Mouse (Mus musculus): ENCODE results near the gene Spag8. TPM values are rescaled to one million over a fixed set of nuclear protein-coding genes. Genes with fewer than 3 reads are reported as not detected.

Gene Spag8
- polyA plus RNA-seq, 1 experiment = 0.97 TPM

- no peaks in the 10 kb centered on the region for H3K27me3 ChIP-seq (ENCODE audit: control insufficient read depth, insufficient read depth, low read length, poor library complexity, severe bottlenecking)
- TF ChIP-seq POLR2A (IDR thresholded peaks at IDR 0.05; ENCODE audit: insufficient read depth, low read length) = no peak
- TF ChIP-seq CTCF (IDR thresholded peaks at IDR 0.05; ENCODE audit: low read depth, low read length) = no peak
- TF ChIP-seq EP300 (IDR thresholded peaks at IDR 0.05; ENCODE audit: insufficient read depth, low read depth, low read length) = no peak
- H3K36me3 ChIP-seq (ENCODE audit: control insufficient read depth, insufficient read depth, low read length, poor library complexity, severe bottlenecking) = no peaks in the 10 kb centered on the region
These were observed 33.1 kb downstream of the Spag8 start for GRCm38 (mm10) chr4:43620146-43620778.

GRCm38 (mm10) chr4:43613060-43613730 lies 40.2 kb downstream of the Spag8 start:
- H3K4me3 ChIP-seq (ENCODE audit: low read depth, low read length) = no peak overlapping the region
- no peak overlapping the region for H3K9ac ChIP-seq (ENCODE audit: low read depth, poor library complexity, severe bottlenecking)
- H3K4me1 ChIP-seq (ENCODE audit: control insufficient read depth, insufficient read depth, low read length) = no peaks in the 10 kb centered on the region
- no peaks in the 10 kb centered on the region; the same call in 1 of the 2 replicates for H3K27me3 ChIP-seq (ENCODE audit: control insufficient read depth, insufficient read depth, low read length, poor library complexity, severe bottlenecking)
- no peaks in the 10 kb centered on the region for H3K9me3 ChIP-seq (replicated peaks; ENCODE audit: control insufficient read depth, insufficient read depth, low read length, poor library complexity, severe bottlenecking)
- TF ChIP-seq CTCF (IDR thresholded peaks at IDR 0.05; ENCODE audit: low read depth, low read length) (no peak), EP300 (IDR thresholded peaks at IDR 0.05; ENCODE audit: insufficient read depth, low read depth, low read length) (no peak), POLR2A (IDR thresholded peaks at IDR 0.05; ENCODE audit: insufficient read depth, low read length) (no peak)
- no peaks in the 10 kb centered on the region for H3K36me3 ChIP-seq (ENCODE audit: control insufficient read depth, insufficient read depth, low read length, poor library complexity, severe bottlenecking)
- no peak overlapping the region for H3K27ac ChIP-seq (ENCODE audit: insufficient read depth, low read length)

More at GRCm38 (mm10) chr4:43620146-43620778, 33.1 kb downstream of the Spag8 start:
- H3K4me1 ChIP-seq (ENCODE audit: control insufficient read depth, insufficient read depth, low read length) = no peaks in the 10 kb centered on the region
- peaks cover 5% of the 10 kb centered on the region for H3K9me3 ChIP-seq (replicated peaks; ENCODE audit: control insufficient read depth, insufficient read depth, low read length, poor library complexity, severe bottlenecking)
- H3K9ac ChIP-seq (ENCODE audit: low read depth, poor library complexity, severe bottlenecking) = no peak overlapping the region
- H3K4me3 ChIP-seq (ENCODE audit: low read depth, low read length) = no peak overlapping the region
- no peak overlapping the region for H3K27ac ChIP-seq (ENCODE audit: insufficient read depth, low read length)

GRCm38 (mm10) chr4:43612534-43612933 lies 40.9 kb downstream of the Spag8 start:
- Histone ChIP-seq H3K9ac (ENCODE audit: low read depth, poor library complexity, severe bottlenecking) (no peak overlapping the region), H3K4me1 (ENCODE audit: control insufficient read depth, insufficient read depth, low read length) (no peaks in the 10 kb centered on the region), H3K27me3 (ENCODE audit: control insufficient read depth, insufficient read depth, low read length, poor library complexity, severe bottlenecking) (no peaks in the 10 kb centered on the region; the same call in 1 of the 2 replicates), H3K36me3 (ENCODE audit: control insufficient read depth, insufficient read depth, low read length, poor library complexity, severe bottlenecking) (no peaks in the 10 kb centered on the region), H3K9me3 (replicated peaks; ENCODE audit: control insufficient read depth, insufficient read depth, low read length, poor library complexity, severe bottlenecking) (no peaks in the 10 kb centered on the region), H3K4me3 (ENCODE audit: low read depth, low read length) (no peak overlapping the region), H3K27ac (ENCODE audit: insufficient read depth, low read length) (no peak overlapping the region)
- TF ChIP-seq POLR2A (IDR thresholded peaks at IDR 0.05; ENCODE audit: insufficient read depth, low read length) = no peak
- TF ChIP-seq CTCF (IDR thresholded peaks at IDR 0.05; ENCODE audit: low read depth, low read length) = no peak
- TF ChIP-seq EP300 (IDR thresholded peaks at IDR 0.05; ENCODE audit: insufficient read depth, low read depth, low read length) = no peak

DNA sequence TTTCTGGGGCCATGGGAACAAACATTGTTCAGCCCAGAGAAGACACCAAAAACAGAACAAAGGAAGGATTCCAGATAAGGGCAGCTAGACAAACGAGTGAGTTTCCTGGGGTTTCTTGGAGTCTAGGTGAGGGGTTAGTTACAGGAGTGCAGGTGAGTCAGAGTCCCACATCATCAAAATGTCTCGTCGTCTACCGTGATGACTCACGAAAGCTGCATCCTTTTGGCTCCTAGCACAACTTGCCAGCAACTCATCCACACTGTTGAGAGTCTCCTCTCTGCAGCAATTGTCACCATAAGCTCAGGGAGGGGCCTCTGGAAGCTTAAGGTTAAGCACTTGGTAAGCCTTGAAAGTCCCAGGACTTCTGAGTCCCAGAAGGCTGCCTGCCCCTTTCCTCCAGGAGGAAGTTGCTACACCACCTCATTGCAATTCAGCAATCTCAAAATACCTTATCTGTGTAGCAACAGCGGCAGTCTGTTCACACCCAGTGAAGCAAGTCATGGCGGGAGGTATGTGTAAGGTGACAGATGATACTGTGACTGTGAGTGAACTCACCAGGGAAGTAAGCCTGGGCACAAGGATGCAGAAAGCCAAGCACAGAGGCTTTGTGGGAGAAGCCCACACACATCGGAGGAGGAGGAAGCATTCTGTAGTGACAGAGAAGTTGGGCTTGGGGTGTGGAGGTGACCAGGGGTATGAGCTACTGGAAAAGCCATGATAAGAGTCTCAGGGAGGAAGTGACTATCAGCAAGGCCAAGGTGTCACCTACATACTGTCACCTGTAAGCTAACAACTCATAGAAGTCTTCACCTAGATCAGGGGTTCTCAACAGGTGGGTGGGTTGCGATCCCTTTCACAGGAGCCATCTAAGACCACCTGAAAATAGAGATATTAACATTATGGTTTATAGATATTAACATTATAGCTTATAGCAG lies 48.4 kb downstream of the Spag8 start:
- Histone ChIP-seq H3K27ac (ENCODE audit: insufficient read depth, low read length) (no peak overlapping the region), H3K36me3 (ENCODE audit: control insufficient read depth, insufficient read depth, low read length, poor library complexity, severe bottlenecking) (no peaks in the 10 kb centered on the region), H3K27me3 (ENCODE audit: control insufficient read depth, insufficient read depth, low read length, poor library complexity, severe bottlenecking) (no peaks in the 10 kb centered on the region), H3K9ac (ENCODE audit: low read depth, poor library complexity, severe bottlenecking) (no peak overlapping the region), H3K4me3 (ENCODE audit: low read depth, low read length) (no peak overlapping the region), H3K4me1 (ENCODE audit: control insufficient read depth, insufficient read depth, low read length) (no peaks in the 10 kb centered on the region), H3K9me3 (replicated peaks; ENCODE audit: control insufficient read depth, insufficient read depth, low read length, poor library complexity, severe bottlenecking) (no peaks in the 10 kb centered on the region)
- TF ChIP-seq POLR2A (IDR thresholded peaks at IDR 0.05; ENCODE audit: insufficient read depth, low read length) (no peak), EP300 (IDR thresholded peaks at IDR 0.05; ENCODE audit: insufficient read depth, low read depth, low read length) (no peak), CTCF (IDR thresholded peaks at IDR 0.05; ENCODE audit: low read depth, low read length) (no peak)

DNA sequence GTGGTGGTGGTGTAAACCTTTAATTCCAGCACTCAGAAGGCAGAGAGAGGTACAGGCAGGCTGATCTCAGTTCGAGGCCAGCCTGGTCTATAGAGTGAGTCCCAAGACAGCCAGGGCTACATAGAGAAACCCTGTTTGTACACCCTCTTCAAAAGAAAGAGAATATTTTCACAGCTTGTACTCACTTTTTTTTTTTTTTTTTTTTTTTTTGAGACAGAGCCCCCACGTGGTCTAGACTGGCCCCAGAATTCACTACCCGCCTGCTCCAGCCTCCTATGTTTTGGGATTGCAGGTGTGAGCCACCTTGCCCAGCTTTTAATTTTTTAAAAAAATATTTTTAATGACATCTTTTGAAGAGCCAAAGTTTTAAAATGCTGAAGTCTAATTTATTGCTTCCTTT lies 49.3 kb downstream of the Spag8 start:
- H3K9me3 ChIP-seq (replicated peaks; ENCODE audit: control insufficient read depth, insufficient read depth, low read length, poor library complexity, severe bottlenecking) = no peaks in the 10 kb centered on the region
- no peak for TF ChIP-seq EP300 (IDR thresholded peaks at IDR 0.05; ENCODE audit: insufficient read depth, low read depth, low read length)
- no peak for TF ChIP-seq CTCF (IDR thresholded peaks at IDR 0.05; ENCODE audit: low read depth, low read length)
- TF ChIP-seq POLR2A (IDR thresholded peaks at IDR 0.05; ENCODE audit: insufficient read depth, low read length) = no peak
- H3K27me3 ChIP-seq (ENCODE audit: control insufficient read depth, insufficient read depth, low read length, poor library complexity, severe bottlenecking) = no peaks in the 10 kb centered on the region
- H3K4me3 ChIP-seq (ENCODE audit: low read depth, low read length) = no peak overlapping the region
- H3K27ac ChIP-seq (ENCODE audit: insufficient read depth, low read length) = no peak overlapping the region
- H3K36me3 ChIP-seq (ENCODE audit: control insufficient read depth, insufficient read depth, low read length, poor library complexity, severe bottlenecking) = no peaks in the 10 kb centered on the region
- H3K4me1 ChIP-seq (ENCODE audit: control insufficient read depth, insufficient read depth, low read length) = no peaks in the 10 kb centered on the region
- H3K9ac ChIP-seq (ENCODE audit: low read depth, poor library complexity, severe bottlenecking) = no peak overlapping the region

Other genes with a start within 250 kb of the Spag8 start
- gene Fam166b, start 224.5 kb downstream of the Spag8 start, polyA plus RNA-seq (2011; ENCODE audit: insufficient read depth, insufficient read length, low read depth, missing spikeins) = 2.1 and 2.4 TPM in 2 replicates
- 12.6 and 14.9 TPM in 2 replicates for gene Tesk1, start 211.7 kb downstream of the Spag8 start, polyA plus RNA-seq (2011; ENCODE audit: insufficient read depth, insufficient read length, low read depth, missing spikeins)
- gene Cd72, start 199.0 kb downstream of the Spag8 start, polyA plus RNA-seq (2011; ENCODE audit: insufficient read depth, insufficient read length, low read depth, missing spikeins) = not detected in 2 replicates
- not detected in 2 replicates for gene Sit1, start 169.9 kb downstream of the Spag8 start, polyA plus RNA-seq (2011; ENCODE audit: insufficient read depth, insufficient read length, low read depth, missing spikeins)
- gene Ccdc107, start 160.7 kb downstream of the Spag8 start, polyA plus RNA-seq (2011; ENCODE audit: insufficient read depth, insufficient read length, low read depth, missing spikeins) = 16.5 and 17.8 TPM in 2 replicates
- 33.1 and 40.8 TPM in 2 replicates for gene Arhgef39, start 153.9 kb downstream of the Spag8 start, polyA plus RNA-seq (2011; ENCODE audit: insufficient read depth, insufficient read length, low read depth, missing spikeins)
- gene Car9, start 146.6 kb downstream of the Spag8 start, polyA plus RNA-seq (2011; ENCODE audit: insufficient read depth, insufficient read length, low read depth, missing spikeins) = 0.61 and 0.75 TPM in 2 replicates
- 81.8 and 86.0 TPM in 2 replicates for gene Tpm2, start 129.8 kb downstream of the Spag8 start, polyA plus RNA-seq (2011; ENCODE audit: insufficient read depth, insufficient read length, low read depth, missing spikeins)
- 24.0 and 24.4 TPM in 2 replicates for gene Creb3, start 91.3 kb downstream of the Spag8 start, polyA plus RNA-seq (2011; ENCODE audit: insufficient read depth, insufficient read length, low read depth, missing spikeins)
- gene Tln1, start 90.9 kb downstream of the Spag8 start, polyA plus RNA-seq (2011; ENCODE audit: insufficient read depth, insufficient read length, low read depth, missing spikeins) = 92.5 and 97.2 TPM in 2 replicates
- gene Rgp1, start 74.9 kb downstream of the Spag8 start, polyA plus RNA-seq (2011; ENCODE audit: insufficient read depth, insufficient read length, low read depth, missing spikeins) = 27.9 and 30.9 TPM in 2 replicates
- gene Gba2, start 74.7 kb downstream of the Spag8 start, polyA plus RNA-seq (2011; ENCODE audit: insufficient read depth, insufficient read length, low read depth, missing spikeins) = 6.6 and 8.9 TPM in 2 replicates
- gene Msmp, start 69.1 kb downstream of the Spag8 start, polyA plus RNA-seq (2011; ENCODE audit: insufficient read depth, insufficient read length, low read depth, missing spikeins) = not detected in 2 replicates
- gene Npr2, start 21.7 kb downstream of the Spag8 start, polyA plus RNA-seq (2011; ENCODE audit: insufficient read depth, insufficient read length, low read depth, missing spikeins) = 3.1 and 5.1 TPM in 2 replicates
- 30.1 and 33.4 TPM in 2 replicates for gene Hint2, start 2.9 kb upstream of the Spag8 start, polyA plus RNA-seq (2011; ENCODE audit: insufficient read depth, insufficient read length, low read depth, missing spikeins)
- gene Tmem8b, start 15.4 kb upstream of the Spag8 start, polyA plus RNA-seq (2011; ENCODE audit: insufficient read depth, insufficient read length, low read depth, missing spikeins) = 4.5 and 5.0 TPM in 2 replicates
- gene Fam221b, start 15.6 kb upstream of the Spag8 start, polyA plus RNA-seq (2011; ENCODE audit: insufficient read depth, insufficient read length, low read depth, missing spikeins) = 0.19 and 0.55 TPM in 2 replicates
- not detected in 2 replicates for gene Olfr70, start 47.2 kb upstream of the Spag8 start, polyA plus RNA-seq (2011; ENCODE audit: insufficient read depth, insufficient read length, low read depth, missing spikeins)
- not detected in 2 replicates for gene Olfr71, start 56.7 kb upstream of the Spag8 start, polyA plus RNA-seq (2011; ENCODE audit: insufficient read depth, insufficient read length, low read depth, missing spikeins)
- gene Hrct1, start 73.6 kb upstream of the Spag8 start, polyA plus RNA-seq (2011; ENCODE audit: insufficient read depth, insufficient read length, low read depth, missing spikeins) = not detected in 2 replicates
- gene Spaar, start 76.4 kb upstream of the Spag8 start, polyA plus RNA-seq (2011; ENCODE audit: insufficient read depth, insufficient read length, low read depth, missing spikeins) = 0.51 TPM in 1 of 2 replicates, not detected in the other
- not detected in 2 replicates for gene Olfr159, start 117.4 kb upstream of the Spag8 start, polyA plus RNA-seq (2011; ENCODE audit: insufficient read depth, insufficient read length, low read depth, missing spikeins)
- not detected in 2 replicates for gene Olfr156, start 170.3 kb upstream of the Spag8 start, polyA plus RNA-seq (2011; ENCODE audit: insufficient read depth, insufficient read length, low read depth, missing spikeins)
- not detected in 2 replicates for gene Olfr157, start 186.6 kb upstream of the Spag8 start, polyA plus RNA-seq (2011; ENCODE audit: insufficient read depth, insufficient read length, low read depth, missing spikeins)
- not detected in 2 replicates for gene Olfr155, start 198.0 kb upstream of the Spag8 start, polyA plus RNA-seq (2011; ENCODE audit: insufficient read depth, insufficient read length, low read depth, missing spikeins)
- 5.7 and 6.3 TPM in 2 replicates for gene Reck, start 221.9 kb upstream of the Spag8 start, polyA plus RNA-seq (2011; ENCODE audit: insufficient read depth, insufficient read length, low read depth, missing spikeins)

Measured in ES-Bruce4 (cell line).